ENCODE assay signal across 12 mouse cellular contexts in genomic region chr2:33631022-33631707, GRCm38 (mm10). TPM values are rescaled to one million over a fixed set of nuclear protein-coding genes. Genes with fewer than 3 reads are reported as not detected.
A peak's percentile ranks its signal among the peaks of the same experiment; 100 is the strongest.
DNase-seq lines count a peak whose midpoint lies in the region; ATAC-seq lines count a peak whose summit lies in the region.
"Had no signal": no experiment of that assay in that cellular context is flagged by ENCODE, and none has a peak within 500 bp of the region (broad histone marks: within the 10 kb centered on the region; RNA-seq: fewer than 3 reads in every experiment).

No protein-coding gene starts in this region.

- peaks cover 86% of the 10 kb centered on the region for H3K27me3 ChIP-seq in kidney, embryonic 16.5 days (ENCODE audit: insufficient read depth, low read length)
- peaks cover 86% of the 10 kb centered on the region for H3K27me3 ChIP-seq in limb, embryonic 10.5 days (ENCODE audit: low read depth, poor library complexity, severe bottlenecking)
- H3K27me3 ChIP-seq in neural tube, embryonic 13.5 days: peaks cover 100% of the 10 kb centered on the region
- H3K27me3 ChIP-seq: Patski had no signal

- H3K27ac ChIP-seq in kidney, embryonic 16.5 days (ENCODE audit: low read length): peak overlapping the region; percentile 61; the same call in 1 of the 2 replicates
- peak overlapping the region; percentile 93 for H3K27ac ChIP-seq in limb, embryonic 10.5 days
- peak overlapping the region; percentile 68 for H3K27ac ChIP-seq in neural tube, embryonic 13.5 days (replicated peaks)

- H3K4me3 ChIP-seq in kidney, embryonic 16.5 days (ENCODE audit: low read length): peak overlapping the region; percentile 21
- H3K4me3 ChIP-seq in limb, embryonic 10.5 days: peak overlapping the region; percentile 79
- peak overlapping the region; percentile 31 for H3K4me3 ChIP-seq in neural tube, embryonic 13.5 days

- no peaks in the 10 kb centered on the region for H3K9me3 ChIP-seq in kidney, embryonic 16.5 days (ENCODE audit: low read length)
- H3K9me3 ChIP-seq in limb, embryonic 10.5 days (replicated peaks): no peaks in the 10 kb centered on the region
- H3K9me3 ChIP-seq in neural tube, embryonic 13.5 days: no peaks in the 10 kb centered on the region

- H3K4me2 ChIP-seq in kidney, embryonic 16.5 days (replicated peaks; ENCODE audit: low read depth, low read length): peak overlapping the region; percentile 48
- peak overlapping the region; percentile 62 for H3K4me2 ChIP-seq in neural tube, embryonic 13.5 days

- H3K4me1 ChIP-seq in kidney, embryonic 16.5 days (ENCODE audit: insufficient read depth, low read length): peaks cover 44% of the 10 kb centered on the region
- H3K4me1 ChIP-seq in limb, embryonic 10.5 days: peaks cover 100% of the 10 kb centered on the region
- H3K4me1 ChIP-seq in neural tube, embryonic 13.5 days (replicated peaks): peaks cover 87% of the 10 kb centered on the region

- under 1% methylated on average over 40 of the region's 40 CpGs for WGBS in kidney, embryonic 16.5 days
- WGBS in limb, embryonic 10.5 days: under 1% methylated on average over 40 of the region's 40 CpGs
- under 1% methylated on average over 40 of the region's 40 CpGs for WGBS in neural tube, embryonic 13.5 days

- ATAC-seq in kidney, embryonic 16.5 days (ENCODE audit: low FRiP score, low TSS enrichment): 0 out of 2 replicates have a peak, but pooled peaks have one; percentile 14
- ATAC-seq in neural tube, embryonic 13.5 days (ENCODE audit: low read depth): no peak
- ATAC-seq in frontal cortex, adult (ENCODE audit: low TSS enrichment): no peak
- ATAC-seq: lung, postnatal 0 days; Patski had no signal

- H3K9ac ChIP-seq in kidney, embryonic 16.5 days (replicated peaks; ENCODE audit: low read length): peak overlapping the region; percentile 56
- H3K9ac ChIP-seq in neural tube, embryonic 13.5 days: peak overlapping the region; percentile 62

- H3K36me3 ChIP-seq in kidney, embryonic 16.5 days (ENCODE audit: insufficient read depth, low read length): no peaks in the 10 kb centered on the region
- peaks cover 33% of the 10 kb centered on the region for H3K36me3 ChIP-seq in limb, embryonic 10.5 days
- no peaks in the 10 kb centered on the region for H3K36me3 ChIP-seq in neural tube, embryonic 13.5 days

- peak; percentile 63 for DNase-seq in embryo, embryonic 10.5 days (ENCODE audit: low spot score)
- no peak for DNase-seq in embryo, embryonic 11 days
- no peak for DNase-seq in kidney, adult 9 months
- DNase-seq in limb, embryonic 10.5 days (ENCODE audit: low spot score): no peak
- DNase-seq in frontal cortex, postnatal 14 days (ENCODE audit: low spot score in 2 of 2): no peak
- DNase-seq: heart, postnatal 36 days; layer of hippocampus, postnatal 36 days had no signal

RNA-seq across cellular contexts. Expression of gene Lmx1b, which starts 9.1 kb away (rescaled TPM):
- polyA plus RNA-seq in kidney, embryonic 16.5 days (2015; fragmentation: Nextera tagmentation; extraction: Ambion mirVana): 0.94 and 1.3 TPM in 2 replicates
- polyA plus RNA-seq in limb, embryonic 10.5 days (2016; fragmentation: Nextera tagmentation; extraction: Ambion mirVana): 11.0 and 13.9 TPM in 2 replicates
- polyA plus RNA-seq in neural tube, embryonic 13.5 days (2015; fragmentation: Nextera tagmentation; extraction: Ambion mirVana): 9.1 and 11.1 TPM in 2 replicates
- polyA plus RNA-seq: lung, postnatal 0 days had no signal

Comparison
In these comparisons a context has a peak if more than half of its experiments do, and no peak if none do; other contexts are left out.
1. H3K4me3 ChIP-seq: peak in every context shown above with its lines; median percentile 79 in limb, embryonic 10.5 days; 31 in neural tube, embryonic 13.5 days; 21 in kidney, embryonic 16.5 days.